Mouse (Mus musculus): Measurements from ENCODE around the gene Unc80. TPM values are rescaled to one million over a fixed set of nuclear protein-coding genes. Genes with fewer than 3 reads are reported as not detected.

Gene Unc80
- polyA plus RNA-seq, 1 experiment from 2014 or later = 6.8 TPM

DNA sequence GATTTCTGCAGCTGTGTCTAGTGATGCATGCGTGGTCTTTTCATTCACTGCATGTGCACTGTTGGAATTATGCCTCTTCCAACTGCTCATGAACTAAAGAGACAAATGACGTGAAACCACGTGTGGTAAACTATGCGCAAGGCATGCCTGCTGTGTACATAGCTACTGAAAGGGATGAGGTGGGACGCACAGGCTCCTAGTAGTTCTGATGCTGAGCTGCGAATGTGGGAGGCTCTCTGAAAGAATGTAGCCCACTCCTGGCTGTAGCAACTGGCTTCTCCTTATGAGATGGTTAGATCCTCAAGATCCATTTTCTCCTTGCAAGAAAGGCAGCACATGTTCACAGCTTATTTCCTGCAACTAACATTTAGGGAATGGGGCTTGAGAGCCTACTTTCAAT is 24.9 kb downstream of the Unc80 start:
- H3K9ac ChIP-seq = no peak overlapping the region
- no peaks in the 10 kb centered on the region for H3K9me3 ChIP-seq
- H3K27me3 ChIP-seq = no peaks in the 10 kb centered on the region
- H3K4me3 ChIP-seq = no peak overlapping the region
- WGBS = 36% methylated on average over 6 of the region's 6 CpGs
- H3K36me3 ChIP-seq = 0 out of 2 replicates have a peak, but pooled peaks cover 3% of the 10 kb centered on the region
- no peak overlapping the region for H3K27ac ChIP-seq (replicated peaks)
- H3K4me2 ChIP-seq = no peak overlapping the region
- no peaks in the 10 kb centered on the region for H3K4me1 ChIP-seq (replicated peaks)
- ATAC-seq (ENCODE audit: low FRiP score, low read depth) = no peak

DNA sequence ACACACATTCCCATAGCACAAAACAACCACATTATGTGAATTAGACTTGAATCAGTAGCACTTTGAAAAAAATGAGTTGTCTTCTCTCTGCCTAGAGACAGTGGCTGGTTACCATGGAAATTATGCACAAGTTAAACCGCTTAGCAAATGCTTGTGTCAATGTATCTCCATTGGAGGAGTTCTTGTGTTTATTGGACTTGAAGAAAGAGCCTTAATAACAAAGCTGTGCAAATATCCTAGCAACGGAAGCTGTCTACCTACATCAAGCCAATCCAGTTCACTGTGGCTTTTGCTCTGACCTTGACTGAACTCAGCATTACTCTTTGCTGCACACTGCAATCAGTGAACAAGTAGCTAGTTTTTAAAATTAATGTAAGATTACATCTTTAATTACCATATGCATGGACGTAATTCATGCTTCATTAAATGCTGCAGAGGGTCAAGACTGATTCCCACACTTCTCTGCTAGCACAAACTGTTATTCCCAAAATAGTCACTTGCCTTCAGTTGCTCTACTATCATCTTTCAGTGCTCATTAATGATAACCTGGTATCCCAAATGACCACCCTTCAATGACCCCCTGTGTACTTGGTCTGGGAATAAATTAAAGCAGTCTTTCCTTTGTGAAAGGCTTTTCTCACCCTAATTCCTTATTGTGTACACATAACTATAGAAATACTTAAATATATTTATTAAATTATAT is 27.3 kb downstream of the Unc80 start:
- no peak overlapping the region for H3K27ac ChIP-seq (replicated peaks)
- 24% methylated on average over 3 of the region's 3 CpGs for WGBS

GRCm38 (mm10) chr1:66550812-66551211 is 82.6 kb downstream of the Unc80 start:
- no peak overlapping the region for H3K27ac ChIP-seq (replicated peaks)
- no peaks in the 10 kb centered on the region for H3K27me3 ChIP-seq
- H3K4me3 ChIP-seq = no peak overlapping the region
- 83% methylated on average over 3 of the region's 3 CpGs for WGBS
- ATAC-seq (ENCODE audit: low FRiP score, low read depth) = no peak
- peaks cover 26% of the 10 kb centered on the region for H3K36me3 ChIP-seq
- H3K9ac ChIP-seq = no peak overlapping the region
- no peak overlapping the region for H3K4me2 ChIP-seq
- no peaks in the 10 kb centered on the region for H3K4me1 ChIP-seq (replicated peaks)
- H3K9me3 ChIP-seq = no peaks in the 10 kb centered on the region

More for the DNA sequence above, 27.3 kb downstream of the Unc80 start:
- H3K9ac ChIP-seq = no peak overlapping the region
- H3K4me3 ChIP-seq = no peak overlapping the region
- H3K4me1 ChIP-seq (replicated peaks) = no peaks in the 10 kb centered on the region
- no peaks in the 10 kb centered on the region for H3K36me3 ChIP-seq
- no peak overlapping the region for H3K4me2 ChIP-seq
- peak; percentile 73 for ATAC-seq (ENCODE audit: low FRiP score, low read depth)
- no peaks in the 10 kb centered on the region for H3K27me3 ChIP-seq
- H3K9me3 ChIP-seq = no peaks in the 10 kb centered on the region

GRCm38 (mm10) chr1:66552396-66552966 is 84.3 kb downstream of the Unc80 start:
- Histone ChIP-seq H3K36me3 (peaks cover 26% of the 10 kb centered on the region), H3K27ac (replicated peaks) (no peak overlapping the region), H3K4me2 (no peak overlapping the region), H3K4me3 (no peak overlapping the region), H3K27me3 (no peaks in the 10 kb centered on the region), H3K9ac (no peak overlapping the region), H3K9me3 (no peaks in the 10 kb centered on the region), H3K4me1 (replicated peaks) (no peaks in the 10 kb centered on the region)
- WGBS = 73% methylated on average over 5 of the region's 5 CpGs
- ATAC-seq (ENCODE audit: low FRiP score, low read depth) = no peak

- Histone ChIP-seq H3K27ac (replicated peaks) (0 out of 2 replicates have a peak overlapping the region, but pooled peaks have one; percentile 15), H3K9ac (no peak overlapping the region), H3K4me3 (no peak overlapping the region), H3K27me3 (no peaks in the 10 kb centered on the region), H3K4me1 (replicated peaks) (no peaks in the 10 kb centered on the region), H3K9me3 (no peaks in the 10 kb centered on the region), H3K36me3 (no peaks in the 10 kb centered on the region), H3K4me2 (no peak overlapping the region)
- ATAC-seq (ENCODE audit: low FRiP score, low read depth) = peak; percentile 63; the same call in 1 of the 2 replicates
- 82% methylated on average over 1 of the region's 1 CpGs for WGBS
Observed at GRCm38 (mm10) chr1:66561636-66562270, 93.6 kb downstream of the Unc80 start.

DNA sequence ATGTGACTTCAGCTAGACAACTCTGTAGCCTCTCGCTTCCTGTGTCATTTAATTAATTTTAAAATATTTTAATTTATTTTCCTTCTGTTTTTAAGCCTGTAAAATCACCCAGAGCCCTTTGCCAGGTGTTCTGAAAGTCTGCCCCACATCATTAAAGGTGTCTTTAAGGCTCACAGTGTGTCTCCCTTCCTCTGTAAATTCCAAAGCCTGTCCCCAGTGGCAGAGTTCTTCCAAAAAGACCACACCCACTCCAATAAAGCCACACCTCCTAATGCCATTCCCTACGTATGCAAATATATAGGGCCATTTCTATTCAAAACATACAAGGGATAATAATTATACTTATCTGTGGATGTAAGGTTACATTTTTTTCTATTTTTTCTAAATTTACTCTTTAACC is 94.2 kb downstream of the Unc80 start:
- Histone ChIP-seq H3K4me1 (replicated peaks) (no peaks in the 10 kb centered on the region), H3K4me3 (no peak overlapping the region), H3K9ac (no peak overlapping the region), H3K27me3 (no peaks in the 10 kb centered on the region), H3K36me3 (no peaks in the 10 kb centered on the region), H3K4me2 (no peak overlapping the region), H3K9me3 (no peaks in the 10 kb centered on the region), H3K27ac (replicated peaks) (0 out of 2 replicates have a peak overlapping the region, but pooled peaks have one; percentile 15)
- ATAC-seq (ENCODE audit: low FRiP score, low read depth) = no peak
- WGBS = 71% methylated on average over 2 of the region's 2 CpGs

GRCm38 (mm10) chr1:66569736-66570135 is 101.6 kb downstream of the Unc80 start:
- Histone ChIP-seq H3K4me1 (replicated peaks) (no peaks in the 10 kb centered on the region), H3K9ac (no peak overlapping the region), H3K27ac (replicated peaks) (no peak overlapping the region), H3K4me2 (no peak overlapping the region), H3K36me3 (no peaks in the 10 kb centered on the region), H3K9me3 (no peaks in the 10 kb centered on the region), H3K4me3 (no peak overlapping the region), H3K27me3 (no peaks in the 10 kb centered on the region)
- no peak for ATAC-seq (ENCODE audit: low FRiP score, low read depth)
- WGBS = 59% methylated on average over 13 of the region's 13 CpGs

DNA sequence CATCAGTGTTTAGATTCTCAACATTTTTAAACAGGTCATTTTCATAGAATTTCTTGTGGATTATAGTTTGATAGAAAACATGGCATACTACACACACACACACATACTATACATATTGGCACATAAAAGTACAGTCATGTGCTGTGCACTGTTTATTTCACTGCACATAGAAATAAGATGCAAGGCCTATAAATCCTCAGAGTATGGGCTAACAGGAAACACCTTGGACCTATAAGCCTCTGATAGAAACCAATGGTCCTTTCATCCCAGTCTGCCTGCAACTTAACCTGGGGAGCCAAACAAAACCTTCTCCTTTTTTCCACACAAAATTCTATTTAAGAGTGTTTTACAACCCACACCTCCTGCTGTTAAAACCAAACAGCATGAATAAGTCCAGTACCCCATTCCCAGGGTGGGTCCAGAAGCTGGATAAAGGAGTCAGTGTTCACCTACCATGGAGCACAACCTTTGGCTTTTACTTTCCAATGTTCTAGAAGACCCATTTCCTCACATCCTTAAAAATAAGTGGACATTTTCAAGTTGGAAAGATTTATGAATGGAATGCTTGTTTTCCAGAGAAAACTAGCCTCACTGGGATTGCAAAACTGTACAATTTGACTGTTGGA is 129.1 kb downstream of the Unc80 start:
- no peak overlapping the region for H3K9ac ChIP-seq

GRCm38 (mm10) chr1:66608304-66608703 is 140.1 kb downstream of the Unc80 start:
- H3K27me3 ChIP-seq = no peaks in the 10 kb centered on the region
- no peaks in the 10 kb centered on the region for H3K4me1 ChIP-seq (replicated peaks)
- no peak for ATAC-seq (ENCODE audit: low FRiP score, low read depth)
- WGBS = 95% methylated on average over 4 of the region's 4 CpGs
- no peak overlapping the region for H3K9ac ChIP-seq
- H3K36me3 ChIP-seq = peaks cover 10% of the 10 kb centered on the region; the same call in 1 of the 2 replicates
- no peak overlapping the region for H3K27ac ChIP-seq (replicated peaks)
- H3K4me3 ChIP-seq = no peak overlapping the region
- no peak overlapping the region for H3K4me2 ChIP-seq
- H3K9me3 ChIP-seq = no peaks in the 10 kb centered on the region

More for the DNA sequence above, 129.1 kb downstream of the Unc80 start:
- no peak overlapping the region for H3K27ac ChIP-seq (replicated peaks)
- H3K36me3 ChIP-seq = peaks cover 8% of the 10 kb centered on the region; the same call in 1 of the 2 replicates
- no peak overlapping the region for H3K4me3 ChIP-seq
- H3K27me3 ChIP-seq = no peaks in the 10 kb centered on the region
- no peaks in the 10 kb centered on the region for H3K4me1 ChIP-seq (replicated peaks)
- no peak for ATAC-seq (ENCODE audit: low FRiP score, low read depth)
- no peak overlapping the region for H3K4me2 ChIP-seq
- H3K9me3 ChIP-seq = no peaks in the 10 kb centered on the region

DNA sequence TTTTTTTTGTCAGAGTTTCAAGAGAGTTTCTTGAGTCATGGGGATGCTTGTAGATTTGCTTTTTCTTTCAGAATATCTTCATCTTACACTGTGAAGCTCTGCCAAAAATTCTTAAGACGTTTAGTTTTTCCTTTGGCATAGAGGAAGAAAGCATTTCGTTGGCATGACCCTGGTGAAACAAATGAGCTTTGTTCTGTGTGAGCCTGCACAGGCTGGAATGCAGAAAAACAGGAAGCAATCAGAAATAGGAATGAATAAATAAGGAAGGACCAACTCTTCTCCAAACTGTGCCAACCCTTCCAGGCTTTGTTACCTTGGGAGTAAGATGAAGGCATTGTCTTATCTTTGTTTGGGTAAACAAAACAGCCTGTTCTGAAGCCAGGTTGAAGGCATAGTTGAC is 149.0 kb downstream of the Unc80 start:
- no peaks in the 10 kb centered on the region for H3K4me1 ChIP-seq (replicated peaks)
- no peaks in the 10 kb centered on the region for H3K9me3 ChIP-seq
- H3K36me3 ChIP-seq = peaks cover 10% of the 10 kb centered on the region
- no peak overlapping the region for H3K4me3 ChIP-seq
- no peak overlapping the region for H3K27ac ChIP-seq (replicated peaks)
- no peak overlapping the region for H3K4me2 ChIP-seq
- WGBS = 45% methylated on average over 2 of the region's 2 CpGs
- H3K27me3 ChIP-seq = no peaks in the 10 kb centered on the region
- no peak for ATAC-seq (ENCODE audit: low FRiP score, low read depth)
- no peak overlapping the region for H3K9ac ChIP-seq

- Histone ChIP-seq H3K4me2 (no peak overlapping the region), H3K36me3 (no peaks in the 10 kb centered on the region), H3K27me3 (no peaks in the 10 kb centered on the region), H3K27ac (replicated peaks) (peak overlapping the region; percentile 64; the same call in 1 of the 2 replicates), H3K9me3 (no peaks in the 10 kb centered on the region), H3K9ac (no peak overlapping the region), H3K4me1 (replicated peaks) (no peaks in the 10 kb centered on the region), H3K4me3 (no peak overlapping the region)
- 44% methylated on average over 2 of the region's 2 CpGs for WGBS
- peak; percentile 71; the same call in 1 of the 2 replicates for ATAC-seq (ENCODE audit: low FRiP score, low read depth)
Observed at GRCm38 (mm10) chr1:66638177-66638576, 170.0 kb downstream of the Unc80 start.

- H3K27ac ChIP-seq (replicated peaks) = no peak overlapping the region
- H3K4me1 ChIP-seq (replicated peaks) = no peaks in the 10 kb centered on the region
- H3K9ac ChIP-seq = no peak overlapping the region
- no peak for ATAC-seq (ENCODE audit: low FRiP score, low read depth)
- 0 out of 2 replicates have a peak, but pooled peaks cover 5% of the 10 kb centered on the region for H3K36me3 ChIP-seq
- H3K27me3 ChIP-seq = no peaks in the 10 kb centered on the region
- H3K4me2 ChIP-seq = no peak overlapping the region
- H3K4me3 ChIP-seq = no peak overlapping the region
- H3K9me3 ChIP-seq = no peaks in the 10 kb centered on the region
Observed at GRCm38 (mm10) chr1:66646894-66647293, 178.7 kb downstream of the Unc80 start.

Measured in hindbrain, embryonic 15.5 days (tissue).